Mouse (Mus musculus): ENCODE results near the gene Myd88. TPM values are rescaled to one million over a fixed set of nuclear protein-coding genes. Genes with fewer than 3 reads are reported as not detected.

The Myd88 gene
- polyA plus RNA-seq (2014; fragmentation: Nextera tagmentation; extraction: Ambion mirVana): 6.8 and 7.5 TPM in 2 replicates

DNA sequence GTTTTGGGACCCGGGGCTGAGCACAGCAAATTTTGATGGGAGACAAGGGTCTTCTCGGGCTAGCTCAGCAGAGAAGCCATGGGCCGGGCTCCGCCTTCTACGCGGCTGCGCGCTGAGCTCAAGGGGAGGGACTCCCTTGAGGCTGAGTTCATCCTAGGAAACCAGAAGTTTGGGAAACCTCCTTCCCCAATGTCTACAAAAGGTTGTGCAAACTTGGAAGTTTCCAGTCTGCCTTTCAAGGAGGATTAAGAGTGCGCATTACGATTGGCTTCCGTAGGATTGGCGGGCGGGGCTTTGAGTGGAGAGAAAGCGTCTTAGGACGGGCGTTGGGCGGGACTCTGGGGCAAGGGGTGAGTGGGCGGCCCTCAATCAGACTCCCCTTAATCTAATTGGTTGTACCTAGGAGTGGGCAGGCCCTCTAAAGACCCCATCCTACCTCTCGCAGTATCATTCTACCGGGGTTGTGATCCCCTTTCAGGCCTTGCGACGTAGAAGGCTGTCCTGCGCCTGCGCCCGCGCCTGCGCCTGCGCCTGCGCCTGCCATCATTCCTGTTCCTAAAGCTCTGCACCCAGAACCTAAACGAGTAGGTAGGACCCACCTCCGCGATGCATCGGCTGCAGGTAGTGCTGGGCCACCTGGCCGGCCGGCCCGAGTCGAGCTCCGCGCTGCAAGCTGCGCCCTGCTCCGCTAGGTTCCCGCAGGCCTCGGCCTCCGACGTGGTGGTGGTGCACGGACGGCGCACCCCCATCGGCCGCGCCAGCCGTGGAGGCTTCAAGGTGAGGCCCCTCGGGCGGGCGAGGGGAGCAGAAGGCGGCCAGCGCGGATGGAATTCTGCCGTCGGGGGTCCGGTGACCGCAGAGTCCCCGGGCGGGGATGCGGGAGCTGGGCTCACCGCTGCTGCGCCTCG, at the start of gene Myd88:
Gene Myd88, minus strand, starts transcription at position 503 of the 908 bp plus-strand sequence.
- Histone ChIP-seq H3K36me3 (ENCODE audit: control insufficient read depth, insufficient read depth, low read length) (peaks cover 3% of the 10 kb centered on the region), H3K27ac (ENCODE audit: low read depth, low read length) (peak within 1 kb of the TSS; percentile 79), H3K4me1 (replicated peaks; ENCODE audit: control insufficient read depth, insufficient read depth, low read length) (peaks cover 7% of the 10 kb centered on the region; the same call in 1 of the 2 replicates), H3K9ac (ENCODE audit: low read length) (peak within 1 kb of the TSS; percentile 78), H3K9me3 (ENCODE audit: control insufficient read depth, low read length) (no peaks in the 10 kb centered on the region), H3K4me3 (ENCODE audit: low read depth, low read length) (peak within 1 kb of the TSS; percentile 66), H3K27me3 (ENCODE audit: control insufficient read depth, insufficient read depth, low read length) (peaks cover 3% of the 10 kb centered on the region; the same call in 1 of the 2 replicates), H3K4me2 (ENCODE audit: low read depth, low read length, severe bottlenecking) (peak within 1 kb of the TSS; percentile 68)
- ATAC-seq (replicated peaks; ENCODE audit: low FRiP score) (peak; percentile 97), DNase-seq (ENCODE audit: low spot score) (peak; percentile 96)
- under 1% methylated on average over 68 of the region's 68 CpGs for WGBS

DNA sequence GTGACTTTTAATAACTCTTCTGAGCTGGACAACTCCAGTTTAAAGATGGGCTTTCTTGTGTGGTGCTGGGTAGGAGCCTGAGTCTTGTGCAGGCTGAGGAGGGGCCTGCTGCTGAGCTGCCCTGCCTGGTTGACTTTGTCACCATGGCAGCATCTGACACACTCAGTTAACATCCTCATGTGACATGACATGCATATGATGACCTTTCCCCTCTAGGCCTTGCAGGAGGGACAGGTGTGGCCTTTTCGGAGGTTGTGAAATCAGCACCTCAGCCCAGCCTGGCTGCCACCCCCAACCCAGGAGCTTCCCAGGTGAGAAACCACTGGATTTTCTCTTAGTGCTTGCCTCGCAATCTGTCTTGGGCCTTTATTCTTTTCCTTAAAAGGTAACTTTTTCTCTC, 49.0 kb upstream of the Myd88 start:
- no peaks in the 10 kb centered on the region for H3K9me3 ChIP-seq (ENCODE audit: control insufficient read depth, low read length)
- no peak overlapping the region for H3K27ac ChIP-seq (ENCODE audit: low read depth, low read length)
- no peak overlapping the region for H3K9ac ChIP-seq (ENCODE audit: low read length)
- WGBS: 87% methylated on average over 2 of the region's 2 CpGs
- no peak for DNase-seq (ENCODE audit: low spot score)
- H3K36me3 ChIP-seq (ENCODE audit: control insufficient read depth, insufficient read depth, low read length): no peaks in the 10 kb centered on the region
- no peak for ATAC-seq (replicated peaks; ENCODE audit: low FRiP score)
- H3K27me3 ChIP-seq (ENCODE audit: control insufficient read depth, insufficient read depth, low read length): no peaks in the 10 kb centered on the region
- H3K4me3 ChIP-seq (ENCODE audit: low read depth, low read length): no peak overlapping the region
- H3K4me2 ChIP-seq (ENCODE audit: low read depth, low read length, severe bottlenecking): no peak overlapping the region
- no peaks in the 10 kb centered on the region for H3K4me1 ChIP-seq (replicated peaks; ENCODE audit: control insufficient read depth, insufficient read depth, low read length)

DNA sequence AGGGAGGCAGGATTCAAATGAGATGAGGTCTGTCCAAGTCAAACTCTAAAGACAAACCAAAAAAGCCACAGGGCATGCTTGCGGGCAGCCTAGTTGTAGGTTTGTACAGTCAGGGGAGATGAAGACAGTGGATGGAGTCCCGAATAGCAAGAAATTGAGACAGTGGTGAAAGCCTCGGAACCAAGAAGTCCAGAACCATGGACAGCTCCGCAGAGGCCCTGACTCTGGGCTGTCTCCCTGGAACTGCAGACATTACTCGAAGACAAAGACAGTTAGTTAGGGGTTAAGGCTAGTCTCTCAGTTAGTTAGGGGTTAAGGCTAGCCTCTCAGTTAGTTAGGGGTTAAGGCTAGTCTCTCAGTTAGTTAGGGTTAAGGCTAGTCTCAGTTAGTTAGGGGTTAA, 47.7 kb upstream of the Myd88 start:
- Histone ChIP-seq H3K27ac (ENCODE audit: low read depth, low read length) (no peak overlapping the region), H3K4me1 (replicated peaks; ENCODE audit: control insufficient read depth, insufficient read depth, low read length) (no peaks in the 10 kb centered on the region), H3K9ac (ENCODE audit: low read length) (no peak overlapping the region), H3K9me3 (ENCODE audit: control insufficient read depth, low read length) (no peaks in the 10 kb centered on the region), H3K27me3 (ENCODE audit: control insufficient read depth, insufficient read depth, low read length) (no peaks in the 10 kb centered on the region), H3K4me3 (ENCODE audit: low read depth, low read length) (no peak overlapping the region), H3K36me3 (ENCODE audit: control insufficient read depth, insufficient read depth, low read length) (peaks cover 3% of the 10 kb centered on the region; the same call in 1 of the 2 replicates), H3K4me2 (ENCODE audit: low read depth, low read length, severe bottlenecking) (no peak overlapping the region)
- WGBS: 63% methylated on average over 5 of the region's 5 CpGs
- DNase-seq (ENCODE audit: low spot score) (no peak), ATAC-seq (replicated peaks; ENCODE audit: low FRiP score) (no peak)

DNA sequence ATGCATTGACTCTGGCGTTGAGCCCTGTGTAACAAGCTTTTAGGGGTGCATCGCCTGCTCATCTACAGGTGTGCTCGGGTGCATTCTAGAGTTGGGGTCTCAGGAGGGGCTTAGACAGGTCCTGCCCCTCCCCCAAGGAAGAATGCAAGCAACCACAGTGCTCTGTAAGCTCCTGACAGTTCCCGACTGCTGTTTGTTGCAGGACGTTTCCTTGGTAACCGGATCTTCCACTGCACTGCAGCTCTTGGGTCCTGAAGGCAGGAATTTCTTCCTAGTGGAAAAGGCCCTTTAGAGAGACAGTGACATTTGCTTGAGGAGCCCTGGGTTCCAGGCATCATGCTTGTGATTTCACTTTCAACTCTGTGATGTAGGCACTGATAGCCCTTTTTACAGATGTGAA, 41.4 kb upstream of the Myd88 start:
- ATAC-seq (replicated peaks; ENCODE audit: low FRiP score) (no peak), DNase-seq (ENCODE audit: low spot score) (no peak)
- H3K4me2 ChIP-seq (ENCODE audit: low read depth, low read length, severe bottlenecking): no peak overlapping the region
- H3K9me3 ChIP-seq (ENCODE audit: control insufficient read depth, low read length): no peaks in the 10 kb centered on the region
- no peaks in the 10 kb centered on the region for H3K4me1 ChIP-seq (replicated peaks; ENCODE audit: control insufficient read depth, insufficient read depth, low read length)
- H3K4me3 ChIP-seq (ENCODE audit: low read depth, low read length): no peak overlapping the region
- no peak overlapping the region for H3K9ac ChIP-seq (ENCODE audit: low read length)
- no peak overlapping the region for H3K27ac ChIP-seq (ENCODE audit: low read depth, low read length)
- H3K36me3 ChIP-seq (ENCODE audit: control insufficient read depth, insufficient read depth, low read length): peaks cover 3% of the 10 kb centered on the region; the same call in 1 of the 2 replicates
- 65% methylated on average over 6 of the region's 6 CpGs for WGBS
- H3K27me3 ChIP-seq (ENCODE audit: control insufficient read depth, insufficient read depth, low read length): no peaks in the 10 kb centered on the region

- no peak overlapping the region for H3K4me3 ChIP-seq (ENCODE audit: low read depth, low read length)
- DNase-seq (ENCODE audit: low spot score): no peak
- no peaks in the 10 kb centered on the region for H3K9me3 ChIP-seq (ENCODE audit: control insufficient read depth, low read length)
- no peak overlapping the region for H3K27ac ChIP-seq (ENCODE audit: low read depth, low read length)
- no peak overlapping the region for H3K9ac ChIP-seq (ENCODE audit: low read length)
- no peaks in the 10 kb centered on the region for H3K27me3 ChIP-seq (ENCODE audit: control insufficient read depth, insufficient read depth, low read length)
- H3K4me2 ChIP-seq (ENCODE audit: low read depth, low read length, severe bottlenecking): no peak overlapping the region
- H3K4me1 ChIP-seq (replicated peaks; ENCODE audit: control insufficient read depth, insufficient read depth, low read length): no peaks in the 10 kb centered on the region
- no peak for ATAC-seq (replicated peaks; ENCODE audit: low FRiP score)
- no peaks in the 10 kb centered on the region; the same call in 1 of the 2 replicates for H3K36me3 ChIP-seq (ENCODE audit: control insufficient read depth, insufficient read depth, low read length)
- 90% methylated on average over 4 of the region's 4 CpGs for WGBS
Measured at GRCm38 (mm10) chr9:119378231-119378630, 37.0 kb upstream of the Myd88 start.

- no peak for DNase-seq (ENCODE audit: low spot score)
- H3K27ac ChIP-seq (ENCODE audit: low read depth, low read length): no peak overlapping the region
- no peak overlapping the region for H3K9ac ChIP-seq (ENCODE audit: low read length)
- WGBS: 74% methylated on average over 6 of the region's 6 CpGs
- H3K4me2 ChIP-seq (ENCODE audit: low read depth, low read length, severe bottlenecking): no peak overlapping the region
- H3K4me3 ChIP-seq (ENCODE audit: low read depth, low read length): no peak overlapping the region
- H3K36me3 ChIP-seq (ENCODE audit: control insufficient read depth, insufficient read depth, low read length): peaks cover 2% of the 10 kb centered on the region
- H3K27me3 ChIP-seq (ENCODE audit: control insufficient read depth, insufficient read depth, low read length): no peaks in the 10 kb centered on the region
- no peaks in the 10 kb centered on the region for H3K9me3 ChIP-seq (ENCODE audit: control insufficient read depth, low read length)
- ATAC-seq (replicated peaks; ENCODE audit: low FRiP score): no peak
- H3K4me1 ChIP-seq (replicated peaks; ENCODE audit: control insufficient read depth, insufficient read depth, low read length): no peaks in the 10 kb centered on the region
Measured at GRCm38 (mm10) chr9:119375556-119375955, 34.3 kb upstream of the Myd88 start.

DNA sequence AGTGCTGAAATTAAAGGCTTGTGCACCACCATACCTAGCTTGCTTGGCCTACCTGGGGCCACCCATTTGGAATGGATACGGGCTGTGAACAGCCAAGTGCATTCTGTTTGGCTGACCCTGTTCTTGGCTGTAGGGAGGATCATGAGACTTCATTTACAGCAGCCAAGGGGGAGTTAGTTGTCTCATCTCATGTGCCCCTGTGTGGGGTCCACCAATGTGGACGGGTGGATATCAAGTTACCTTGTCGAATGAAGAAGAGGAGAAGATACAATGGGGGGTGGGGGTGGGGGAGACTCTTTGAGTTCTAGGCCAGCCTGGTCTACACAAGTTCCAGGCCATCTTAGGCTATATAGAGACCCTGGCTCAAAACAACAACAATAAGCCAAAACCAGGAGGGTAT, 33.8 kb upstream of the Myd88 start:
- no peak overlapping the region for H3K9ac ChIP-seq (ENCODE audit: low read length)
- DNase-seq (ENCODE audit: low spot score): no peak

GRCm38 (mm10) chr9:119371251-119371650, 30.0 kb upstream of the Myd88 start:
- WGBS: 78% methylated on average over 4 of the region's 4 CpGs
- no peak for ATAC-seq (replicated peaks; ENCODE audit: low FRiP score)
- no peak overlapping the region for H3K9ac ChIP-seq (ENCODE audit: low read length)
- DNase-seq (ENCODE audit: low spot score): no peak
- no peaks in the 10 kb centered on the region for H3K27me3 ChIP-seq (ENCODE audit: control insufficient read depth, insufficient read depth, low read length)
- H3K4me1 ChIP-seq (replicated peaks; ENCODE audit: control insufficient read depth, insufficient read depth, low read length): no peaks in the 10 kb centered on the region
- no peak overlapping the region for H3K4me2 ChIP-seq (ENCODE audit: low read depth, low read length, severe bottlenecking)
- no peak overlapping the region for H3K27ac ChIP-seq (ENCODE audit: low read depth, low read length)
- H3K9me3 ChIP-seq (ENCODE audit: control insufficient read depth, low read length): no peaks in the 10 kb centered on the region
- H3K4me3 ChIP-seq (ENCODE audit: low read depth, low read length): no peak overlapping the region
- peaks cover 2% of the 10 kb centered on the region for H3K36me3 ChIP-seq (ENCODE audit: control insufficient read depth, insufficient read depth, low read length)

More for the DNA sequence above, 33.8 kb upstream of the Myd88 start:
- no peak overlapping the region for H3K4me3 ChIP-seq (ENCODE audit: low read depth, low read length)
- H3K27ac ChIP-seq (ENCODE audit: low read depth, low read length): no peak overlapping the region
- H3K4me2 ChIP-seq (ENCODE audit: low read depth, low read length, severe bottlenecking): no peak overlapping the region
- no peaks in the 10 kb centered on the region for H3K4me1 ChIP-seq (replicated peaks; ENCODE audit: control insufficient read depth, insufficient read depth, low read length)
- H3K9me3 ChIP-seq (ENCODE audit: control insufficient read depth, low read length): no peaks in the 10 kb centered on the region
- no peaks in the 10 kb centered on the region for H3K27me3 ChIP-seq (ENCODE audit: control insufficient read depth, insufficient read depth, low read length)
- no peak for ATAC-seq (replicated peaks; ENCODE audit: low FRiP score)
- peaks cover 2% of the 10 kb centered on the region for H3K36me3 ChIP-seq (ENCODE audit: control insufficient read depth, insufficient read depth, low read length)
- 84% methylated on average over 3 of the region's 3 CpGs for WGBS

All from forebrain, embryonic 11.5 days (tissue).